Mouse (Mus musculus) olfactory bulb, adult 2 months (tissue): ENCODE results near the gene Psmb7. TPM values are rescaled to one million over a fixed set of nuclear protein-coding genes. Genes with fewer than 3 reads are reported as not detected.

Experiments used
- H3K27ac ChIP-seq: fragments of 200-500 bp; 2 replicates; pipeline ENCODE4 v1.5.1; 2012; ENCODE audit warnings: low read depth, low read length; ENCODE audit not compliant: insufficient read depth
- H3K4me1 ChIP-seq: fragments of 200-500 bp; 2 replicates; pipeline ENCODE4 v1.6.1; 2012; ENCODE audit warnings: low read length; ENCODE audit not compliant: control insufficient read depth, insufficient read depth
- H3K4me3 ChIP-seq: fragments of 200-500 bp; 2 replicates; pipeline ENCODE4 v1.5.1; 2012; ENCODE audit warnings: mild to moderate bottlenecking, low read depth, low read length, moderate library complexity; ENCODE audit not compliant: insufficient read depth
- CTCF ChIP-seq: fragments of 200-500 bp; IDR thresholded peaks from 2 replicates; pipeline ENCODE4 v1.5.1; 2012; ENCODE audit warnings: low read depth, mild to moderate bottlenecking, low read length, moderate library complexity; ENCODE audit not compliant: insufficient read depth
- POLR2A ChIP-seq: fragments of 200-500 bp; IDR thresholded peaks from 2 replicates; pipeline ENCODE4 v1.6.1; 2012; ENCODE audit warnings: mild to moderate bottlenecking, low read depth, low read length, moderate library complexity; ENCODE audit not compliant: insufficient read depth
- WGBS: fragments of 180-500 bp; shearing (Covaris S2); methylation state at CpG from one replicate; pipeline ENCODE4 v1.1.7; 2018; 5-methylcytosine and 5-hydroxymethylcytosine counted together
- polyA plus RNA-seq: library from polyadenylated mRNA; stranded (reverse); fragments of >200 nt; gene quantifications from 2 replicates; pipeline ENCODE4 v1.2.4, GENCODE M21; 2012; ENCODE audit warnings: low replicate concordance; ENCODE audit not compliant: missing spikeins, insufficient read depth, insufficient read length

Gene Psmb7
- polyA plus RNA-seq, 1 experiment = not detected

GRCm38 (mm10) chr2:38623411-38623810, 20.5 kb downstream of the Psmb7 start:
- Histone ChIP-seq H3K4me1 (no peaks in the 10 kb centered on the region; the same call in 1 of the 2 replicates), H3K4me3 (no peak overlapping the region), H3K27ac (no peak overlapping the region)
- 93% methylated on average over 3 of the region's 3 CpGs for WGBS
- TF ChIP-seq CTCF (no peak), POLR2A (no peak)

- no peak overlapping the region for H3K4me3 ChIP-seq
- no peaks in the 10 kb centered on the region; the same call in 1 of the 2 replicates for H3K4me1 ChIP-seq
- TF ChIP-seq CTCF = no peak
- TF ChIP-seq POLR2A = no peak
- no peak overlapping the region for H3K27ac ChIP-seq
- 42% methylated on average over 6 of the region's 6 CpGs for WGBS
These were observed 22.3 kb downstream of the Psmb7 start for GRCm38 (mm10) chr2:38621610-38622021.

- Histone ChIP-seq H3K27ac (no peak overlapping the region), H3K4me1 (peaks cover under 1% of the 10 kb centered on the region; the same call in 1 of the 2 replicates), H3K4me3 (no peak overlapping the region)
- TF ChIP-seq POLR2A (no peak), CTCF (no peak)
- 72% methylated on average over 4 of the region's 4 CpGs for WGBS
These were observed 22.8 kb downstream of the Psmb7 start for GRCm38 (mm10) chr2:38621076-38621475.

GRCm38 (mm10) chr2:38619777-38620176, 24.1 kb downstream of the Psmb7 start:
- Histone ChIP-seq H3K27ac (no peak overlapping the region), H3K4me1 (peaks cover 2% of the 10 kb centered on the region; the same call in 1 of the 2 replicates), H3K4me3 (no peak overlapping the region)
- no peak for TF ChIP-seq POLR2A
- no peak for TF ChIP-seq CTCF
- 81% methylated on average over 4 of the region's 4 CpGs for WGBS

- 70% methylated on average over 5 of the region's 5 CpGs for WGBS
These were observed 26.7 kb downstream of the Psmb7 start for GRCm38 (mm10) chr2:38616956-38617872.

GRCm38 (mm10) chr2:38616072-38616471, 27.8 kb downstream of the Psmb7 start:
- WGBS = 23% methylated on average over 4 of the region's 4 CpGs
- H3K4me1 ChIP-seq = 0 out of 2 replicates have a peak, but pooled peaks cover 2% of the 10 kb centered on the region

More at GRCm38 (mm10) chr2:38616956-38617872, 26.7 kb downstream of the Psmb7 start:
- Histone ChIP-seq H3K27ac (no peak overlapping the region), H3K4me1 (peaks cover 2% of the 10 kb centered on the region; the same call in 1 of the 2 replicates), H3K4me3 (no peak overlapping the region)
- TF ChIP-seq POLR2A (no peak), CTCF (no peak)

GRCm38 (mm10) chr2:38614437-38614836, 29.4 kb downstream of the Psmb7 start:
- whole genome bisulfite sequencing = 73% methylated on average over 6 of the region's 6 CpGs
- TF ChIP-seq CTCF = no peak
- TF ChIP-seq POLR2A = no peak
- Histone ChIP-seq H3K27ac (no peak overlapping the region), H3K4me3 (no peak overlapping the region), H3K4me1 (0 out of 2 replicates have a peak, but pooled peaks cover 2% of the 10 kb centered on the region)

More at GRCm38 (mm10) chr2:38616072-38616471, 27.8 kb downstream of the Psmb7 start:
- no peak for TF ChIP-seq POLR2A
- no peak for TF ChIP-seq CTCF
- Histone ChIP-seq H3K27ac (no peak overlapping the region), H3K4me3 (no peak overlapping the region)

GRCm38 (mm10) chr2:38613576-38613975, 30.3 kb downstream of the Psmb7 start:
- H3K27ac ChIP-seq = no peak overlapping the region

GRCm38 (mm10) chr2:38612596-38612995, 31.3 kb downstream of the Psmb7 start:
- no peak overlapping the region for H3K4me3 ChIP-seq
- TF ChIP-seq POLR2A (no peak), CTCF (no peak)
- no peak overlapping the region for H3K27ac ChIP-seq
- WGBS = 95% methylated on average over 6 of the region's 6 CpGs
- H3K4me1 ChIP-seq = 0 out of 2 replicates have a peak, but pooled peaks cover 2% of the 10 kb centered on the region

More at GRCm38 (mm10) chr2:38613576-38613975, 30.3 kb downstream of the Psmb7 start:
- H3K4me1 ChIP-seq = 0 out of 2 replicates have a peak, but pooled peaks cover 2% of the 10 kb centered on the region
- H3K4me3 ChIP-seq = no peak overlapping the region
- 78% methylated on average over 3 of the region's 3 CpGs for WGBS
- no peak for TF ChIP-seq POLR2A
- TF ChIP-seq CTCF = no peak
